Mouse (Mus musculus) right cerebral cortex, adult 2 months (tissue): Measurements from ENCODE around the gene Tex14.
"Not testable (repeated sequence)": the region's sequence is repeated elsewhere in the genome, so short reads cannot be mapped to it uniquely, and the experiment has no call there.

ENCODE experiments used
- DNase-seq, 2 experiments: peaks; one replicate each; pipeline ENCODE4 v3.0.0; 2021 to 2022; ENCODE audit warnings: low spot score in 2 of 2

The Tex14 gene

DNA sequence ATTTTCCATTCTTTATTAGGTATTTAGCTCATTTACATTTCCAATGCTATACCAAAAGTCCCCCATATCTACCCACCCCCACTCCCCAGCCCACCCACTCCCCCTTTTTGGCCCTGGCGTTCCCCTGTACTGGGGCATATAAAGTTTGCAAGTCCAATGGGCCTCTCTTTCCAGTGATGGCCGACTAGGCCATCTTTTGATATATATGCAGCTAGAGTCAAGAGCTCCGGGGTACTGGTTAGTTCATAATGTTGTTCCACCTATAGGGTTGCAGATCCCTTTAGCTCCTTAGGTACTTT, 66.8 kb downstream of the Tex14 start:
- DNase-seq = not testable (repeated sequence)

DNA sequence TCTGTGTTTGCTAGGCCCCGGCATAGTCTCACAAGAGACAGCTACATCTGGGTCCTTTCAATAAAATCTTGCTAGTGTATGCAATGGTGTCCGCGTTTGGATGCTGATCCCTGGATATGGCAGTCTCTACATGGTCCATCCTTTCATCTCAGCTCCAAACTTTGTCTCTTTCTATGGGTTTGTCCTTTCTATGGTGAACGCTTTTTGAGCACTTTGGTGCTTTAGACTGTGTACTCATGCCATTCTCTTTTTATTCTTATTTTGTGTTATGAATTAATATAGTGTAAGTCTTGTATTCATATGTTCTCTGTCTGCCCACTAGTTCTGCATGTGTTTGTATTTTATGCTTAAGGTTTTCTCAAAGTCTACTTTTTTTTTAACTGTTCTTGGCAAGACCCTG, 67.2 kb downstream of the Tex14 start:
- not testable (repeated sequence) for DNase-seq

DNA sequence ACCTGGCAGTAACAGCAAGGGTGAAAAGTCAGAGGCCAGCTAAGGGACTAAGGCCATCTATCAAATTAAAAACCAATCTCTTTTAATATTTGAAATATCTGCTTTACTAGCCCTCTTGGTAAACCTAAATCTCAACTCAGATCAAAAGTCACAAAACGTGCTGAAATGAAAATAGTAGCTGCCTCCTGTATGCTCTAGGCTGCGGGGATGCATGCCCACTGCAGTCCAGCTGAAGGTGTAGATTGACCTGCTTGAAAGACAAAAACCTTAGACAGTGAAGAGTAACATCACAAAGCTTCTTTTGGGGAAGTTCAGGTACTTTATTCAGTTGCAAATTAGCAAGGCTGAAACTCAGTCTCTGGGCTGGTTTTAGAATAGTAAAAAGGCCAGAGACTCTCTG, 74.3 kb downstream of the Tex14 start:
- DNase-seq = not testable (repeated sequence)

DNA sequence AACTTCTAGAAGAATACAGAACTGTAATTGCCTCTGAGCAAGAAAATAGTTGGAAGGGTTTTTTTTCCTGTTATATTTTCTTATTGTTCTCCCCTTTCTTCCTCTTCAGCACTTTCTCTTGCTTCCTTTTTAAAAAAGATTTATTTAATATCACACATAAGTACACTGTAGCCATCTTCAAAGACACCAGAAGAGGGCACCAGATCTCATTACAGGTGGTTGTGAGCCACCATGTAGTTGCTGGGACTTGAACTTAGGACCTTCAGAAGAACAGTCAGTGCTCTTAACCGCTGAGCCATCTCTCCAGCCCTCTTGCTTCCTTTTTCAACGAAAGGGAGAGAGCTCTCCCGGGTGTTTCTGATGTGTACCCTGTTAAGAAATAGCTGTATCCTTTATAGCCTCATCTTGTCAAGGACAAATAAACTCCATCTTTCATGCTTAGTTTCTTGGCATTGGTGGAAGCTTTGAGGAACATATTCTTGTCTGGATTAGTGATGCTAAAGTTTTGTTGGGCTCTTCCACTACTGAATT, 79.0 kb downstream of the Tex14 start:
- DNase-seq = no peak

DNA sequence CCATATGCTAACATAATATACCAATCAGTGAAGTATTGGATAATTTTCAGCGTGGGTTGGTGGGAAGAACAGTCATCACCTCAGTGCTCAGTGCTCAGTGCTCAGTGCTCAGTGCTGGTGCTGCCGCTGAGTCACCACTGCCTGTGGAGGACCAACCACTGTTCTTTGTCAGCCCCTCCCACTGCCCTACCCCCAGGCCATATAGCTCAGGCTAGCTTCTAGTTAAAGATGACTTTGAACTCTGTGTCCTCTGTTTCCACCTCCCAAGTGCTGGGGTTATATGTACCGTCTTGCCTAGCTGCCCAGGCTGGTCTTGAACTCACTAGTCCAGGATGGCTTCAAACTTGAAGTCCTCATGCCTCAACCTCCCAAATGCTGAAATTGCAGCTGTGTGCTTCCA, 84.1 kb downstream of the Tex14 start:
- no peak for DNase-seq

DNA sequence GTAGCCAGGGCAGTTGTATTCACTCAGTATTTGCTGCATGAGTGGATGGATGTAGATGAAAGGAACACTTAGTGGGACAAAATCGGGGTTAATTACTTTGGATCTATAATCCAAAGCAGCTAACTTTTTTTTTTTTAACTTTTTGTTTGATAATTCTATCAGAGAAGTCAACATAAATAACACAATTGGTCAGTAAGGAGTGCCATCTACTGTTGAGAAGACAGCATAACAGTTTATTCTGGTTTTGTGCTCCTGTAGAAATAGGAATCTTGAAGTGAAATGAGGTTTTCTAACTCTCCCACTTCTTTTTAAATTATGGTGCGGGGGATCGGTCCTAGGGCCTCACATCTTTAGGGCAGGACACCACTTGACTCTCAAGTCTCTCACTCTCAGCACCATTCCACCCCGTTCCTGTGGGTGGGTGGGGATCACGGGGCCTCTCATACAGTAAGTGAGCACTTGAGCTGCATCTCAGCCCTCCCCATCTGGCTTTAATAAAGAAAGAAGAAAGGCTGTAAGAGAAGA, 99.9 kb downstream of the Tex14 start:
- DNase-seq = no peak

DNA sequence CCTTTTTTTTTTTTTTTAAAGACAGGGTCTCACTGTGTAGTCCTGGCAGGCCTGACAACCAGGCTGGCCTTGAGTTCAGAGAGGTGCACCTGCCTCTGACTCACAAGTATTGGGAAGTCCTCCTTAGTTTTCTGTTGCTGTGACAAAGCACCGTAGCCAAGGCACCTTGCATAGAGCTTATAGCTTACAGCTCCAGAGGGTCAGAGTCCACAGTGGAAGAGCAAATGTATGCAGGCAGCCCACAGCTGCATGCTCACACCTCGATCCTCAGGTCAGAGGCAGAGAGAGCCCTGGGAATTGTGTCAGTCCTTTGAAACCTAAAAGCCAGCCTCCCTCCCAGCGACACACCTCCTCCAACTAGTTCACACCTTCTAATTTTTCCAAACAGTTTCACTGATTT, 101.6 kb downstream of the Tex14 start:
- DNase-seq = no peak

DNA sequence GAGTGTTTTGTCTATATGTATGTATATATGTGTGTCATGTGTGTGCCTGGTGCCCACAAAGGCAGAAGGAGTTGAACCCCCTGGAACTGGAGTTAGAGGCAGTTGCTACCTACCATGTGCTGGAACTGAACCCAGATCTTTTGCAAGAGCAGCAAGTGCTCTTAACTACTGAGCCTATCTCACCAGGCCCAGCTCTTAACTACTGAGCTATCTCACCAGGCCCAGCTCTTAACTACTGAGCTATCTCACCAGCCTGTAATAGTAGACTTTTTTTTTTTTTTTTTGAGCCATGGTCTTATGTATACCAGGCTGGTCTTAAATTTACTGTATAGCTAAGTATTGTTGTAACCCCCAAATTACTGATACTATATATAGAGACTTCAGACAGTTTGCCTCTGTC, 102.2 kb downstream of the Tex14 start:
- no peak for DNase-seq

DNA sequence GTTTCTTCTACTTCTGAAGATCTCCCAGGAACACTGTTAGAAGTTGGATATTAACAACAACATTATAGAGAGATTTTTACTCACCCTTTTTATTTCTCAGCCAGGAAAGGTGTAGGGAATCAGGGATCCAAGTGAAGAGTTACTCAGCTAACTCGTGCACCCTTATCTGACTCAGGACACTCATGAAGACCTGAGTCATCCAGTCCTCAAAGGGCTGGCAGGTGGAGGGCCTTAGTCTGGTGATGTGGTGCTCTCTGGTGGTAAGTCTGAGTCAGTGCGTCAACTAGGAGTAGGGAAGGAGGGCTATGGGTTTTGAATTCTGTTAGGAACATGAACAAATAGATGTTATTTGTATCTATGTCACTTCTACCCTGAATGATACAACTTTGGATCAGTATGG, 114.4 kb downstream of the Tex14 start:
- peak; percentile 9 to 22 for DNase-seq

DNA sequence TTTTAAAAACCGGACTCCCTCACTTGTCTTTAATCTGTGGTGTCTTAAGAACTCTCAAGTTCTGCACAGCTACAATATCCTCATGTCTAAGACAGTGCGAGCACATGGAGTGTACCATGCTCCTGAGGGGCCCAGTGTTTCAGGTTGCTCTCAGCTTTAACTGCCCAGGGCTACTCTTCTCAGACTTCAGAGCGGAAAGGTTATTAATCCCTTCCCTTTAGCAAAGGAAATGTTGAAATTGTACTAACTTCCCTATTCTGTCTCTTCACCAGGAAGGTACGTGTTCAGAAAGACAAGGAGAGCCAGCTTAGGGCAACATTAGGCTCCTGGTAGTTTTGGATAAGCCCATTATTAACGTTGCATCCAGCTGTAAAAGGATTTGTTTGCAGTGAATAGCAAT, 118.6 kb downstream of the Tex14 start:
- no peak for DNase-seq

DNA sequence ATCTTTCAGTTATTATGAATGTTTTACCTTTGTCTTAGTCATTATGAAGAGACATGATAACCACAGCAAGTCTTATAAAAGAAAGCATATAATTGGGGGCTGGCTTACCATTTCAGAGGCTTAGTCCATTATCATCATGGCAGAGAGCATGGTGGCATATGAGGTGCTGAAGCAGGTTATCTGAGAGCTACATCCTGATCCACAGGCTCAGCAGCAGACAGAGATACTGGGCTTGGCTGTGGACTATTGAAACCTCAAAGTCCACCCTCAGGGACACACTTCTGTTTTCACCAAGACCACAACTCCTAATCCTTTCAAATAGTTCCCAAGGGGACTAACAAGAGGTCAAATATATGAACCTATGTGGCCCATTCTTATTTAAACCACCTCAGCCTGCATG, 119.1 kb downstream of the Tex14 start:
- no peak for DNase-seq

DNA sequence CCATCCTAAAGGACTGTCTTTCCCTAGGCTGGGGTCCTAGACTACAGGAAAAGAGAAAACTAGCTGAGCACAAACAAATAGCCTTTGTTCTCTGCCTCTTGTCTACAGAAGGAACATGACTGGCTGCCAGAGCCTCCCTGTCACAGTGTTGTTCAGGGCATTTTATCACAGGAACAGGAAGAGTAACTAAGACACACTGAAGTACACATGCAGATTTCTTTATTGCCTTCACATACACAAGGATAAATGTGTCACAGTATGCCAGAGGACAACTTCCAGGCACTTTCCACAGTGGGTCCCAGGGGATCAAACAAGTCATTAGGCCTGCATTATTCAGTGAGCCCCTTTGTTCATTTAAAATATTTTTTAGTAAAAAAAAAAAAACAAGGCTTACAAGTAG, 119.9 kb downstream of the Tex14 start:
- DNase-seq = no peak

DNA sequence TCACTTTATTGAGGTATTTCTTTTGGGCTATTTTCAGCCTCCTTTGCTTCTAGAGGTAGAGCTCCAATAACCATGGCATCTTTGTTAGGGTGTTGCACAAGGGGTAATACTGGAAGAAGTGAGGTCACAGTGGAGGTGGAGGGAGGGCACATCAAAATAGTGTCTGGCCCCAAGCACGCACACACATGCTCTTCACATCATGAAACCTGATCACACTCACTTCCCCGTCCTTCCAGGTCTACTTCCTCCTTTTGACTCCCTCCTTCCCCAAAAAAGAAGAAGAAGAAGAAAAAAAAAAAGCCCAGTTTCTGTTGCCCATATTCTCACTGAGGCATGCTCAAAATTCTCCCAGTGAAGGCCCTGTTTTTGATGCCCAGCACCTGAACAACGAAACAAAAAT, 122.5 kb downstream of the Tex14 start:
- DNase-seq = no peak

DNA sequence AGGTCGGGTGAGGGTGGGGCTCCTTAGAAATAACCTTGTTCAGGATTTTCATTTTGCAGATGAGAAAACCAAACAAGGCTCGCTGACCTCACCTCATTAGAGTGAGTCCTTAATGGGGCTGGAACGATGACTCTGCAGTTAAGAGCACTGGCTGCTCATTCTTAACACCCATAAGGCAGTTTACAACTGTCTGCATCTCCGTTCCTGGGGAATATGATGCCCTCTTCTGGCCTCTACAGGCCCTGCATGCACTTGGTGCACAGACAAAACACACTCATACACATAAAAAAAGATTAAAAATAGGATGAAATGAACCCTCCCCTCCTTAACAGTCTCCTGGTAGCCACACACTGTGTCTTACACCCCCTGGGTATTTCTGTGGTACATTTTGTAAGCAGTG, 123.1 kb downstream of the Tex14 start:
- DNase-seq = no peak

DNA sequence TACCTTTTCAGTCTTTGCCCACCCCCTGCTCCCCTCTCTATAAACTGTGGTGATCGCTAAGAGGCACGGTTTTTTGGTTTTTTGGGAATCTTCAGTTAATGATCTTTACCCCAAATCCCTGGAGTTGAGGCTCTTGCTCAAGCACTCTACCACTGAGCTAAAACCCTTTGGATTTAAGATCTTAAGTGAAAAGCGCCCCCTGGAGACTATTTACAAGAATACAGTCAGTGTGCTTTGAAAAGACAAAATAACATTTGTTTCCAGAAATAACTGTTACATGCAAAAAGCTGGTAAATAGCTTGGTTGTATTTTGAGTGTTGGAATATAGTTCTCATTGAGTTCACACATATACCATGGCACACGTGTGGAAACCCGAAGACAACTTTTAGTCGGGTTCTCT, 126.8 kb downstream of the Tex14 start:
- no peak for DNase-seq

DNA sequence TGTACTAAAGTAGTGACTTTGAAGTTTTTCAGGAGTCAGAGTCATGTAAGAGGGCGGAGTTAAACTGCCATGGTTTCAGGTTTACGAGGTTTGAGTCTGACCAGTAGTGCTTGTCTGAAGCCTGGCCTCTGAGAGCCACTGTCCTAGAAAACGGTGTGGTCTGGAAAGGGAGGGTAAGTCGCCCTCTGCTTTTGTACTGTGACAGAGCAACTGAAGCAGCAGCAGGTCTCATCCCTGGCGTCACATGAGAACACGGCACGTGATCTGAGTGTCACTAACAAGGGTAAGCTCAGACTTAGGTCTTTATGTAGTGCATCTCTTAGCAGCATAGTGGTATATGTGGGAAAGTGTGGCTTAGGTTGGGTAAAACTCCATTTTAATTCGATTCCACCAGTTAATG, 137.4 kb downstream of the Tex14 start:
- DNase-seq = no peak

DNA sequence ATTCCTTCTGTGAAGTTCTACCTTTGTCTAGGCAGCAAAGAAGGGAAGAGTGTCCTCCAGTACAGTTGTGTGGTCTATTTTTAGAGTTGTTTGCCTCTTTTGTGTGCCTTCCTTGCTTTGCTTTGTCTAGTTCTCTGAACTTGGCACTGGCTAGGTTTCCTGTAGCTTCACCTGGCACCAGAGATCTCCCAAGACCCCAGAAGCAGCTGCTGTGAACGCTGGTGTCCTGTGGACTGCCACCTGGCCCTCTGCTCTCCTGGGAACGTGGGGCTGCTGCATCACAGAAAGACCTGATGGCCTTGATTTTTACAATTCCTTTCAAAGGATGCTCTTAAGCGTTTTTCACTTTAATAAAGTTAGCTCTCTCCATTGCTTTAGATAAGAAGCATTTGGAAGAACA, 138.0 kb downstream of the Tex14 start:
- DNase-seq = no peak

DNA sequence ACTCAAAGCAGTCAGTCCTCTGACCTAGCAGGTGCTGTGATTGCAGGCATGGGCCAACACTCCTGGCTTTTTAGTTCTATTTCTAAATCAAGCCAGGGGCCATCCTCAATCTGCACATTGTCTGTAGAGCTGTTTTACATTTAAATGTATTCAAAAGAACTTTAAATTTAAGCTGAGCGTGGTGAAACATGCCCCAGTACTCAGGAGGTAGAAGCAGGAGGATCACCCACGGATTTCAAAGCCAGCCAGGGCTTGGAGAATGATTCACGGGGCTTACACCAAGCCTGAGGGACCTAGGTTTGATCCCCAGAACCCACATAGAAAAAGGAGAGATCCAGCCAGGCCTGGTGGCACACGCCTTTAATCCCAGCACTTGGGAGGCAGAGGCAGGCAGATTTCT, 148.5 kb downstream of the Tex14 start:
- DNase-seq = peak in 1 of 2 experiments; percentile 11

DNA sequence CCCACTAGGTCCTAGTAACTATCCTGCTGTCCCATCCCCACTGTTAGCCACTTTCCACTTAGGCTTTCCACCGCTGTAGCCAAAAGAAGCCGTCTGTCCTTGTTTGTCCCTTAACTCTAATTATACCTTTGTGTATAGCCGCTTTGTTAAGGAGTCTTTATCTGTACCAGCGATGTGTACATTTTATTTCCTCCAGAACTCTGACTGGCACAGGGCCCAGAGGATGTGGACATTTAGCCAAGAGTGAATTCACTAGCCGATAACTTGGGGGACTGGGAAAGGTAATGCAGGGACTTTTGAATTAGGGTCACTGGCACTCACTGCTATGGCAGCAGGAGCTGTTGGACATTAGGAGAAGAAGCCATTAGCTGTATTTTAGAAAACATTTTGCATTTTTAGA, 149.5 kb downstream of the Tex14 start:
- DNase-seq = no peak

DNA sequence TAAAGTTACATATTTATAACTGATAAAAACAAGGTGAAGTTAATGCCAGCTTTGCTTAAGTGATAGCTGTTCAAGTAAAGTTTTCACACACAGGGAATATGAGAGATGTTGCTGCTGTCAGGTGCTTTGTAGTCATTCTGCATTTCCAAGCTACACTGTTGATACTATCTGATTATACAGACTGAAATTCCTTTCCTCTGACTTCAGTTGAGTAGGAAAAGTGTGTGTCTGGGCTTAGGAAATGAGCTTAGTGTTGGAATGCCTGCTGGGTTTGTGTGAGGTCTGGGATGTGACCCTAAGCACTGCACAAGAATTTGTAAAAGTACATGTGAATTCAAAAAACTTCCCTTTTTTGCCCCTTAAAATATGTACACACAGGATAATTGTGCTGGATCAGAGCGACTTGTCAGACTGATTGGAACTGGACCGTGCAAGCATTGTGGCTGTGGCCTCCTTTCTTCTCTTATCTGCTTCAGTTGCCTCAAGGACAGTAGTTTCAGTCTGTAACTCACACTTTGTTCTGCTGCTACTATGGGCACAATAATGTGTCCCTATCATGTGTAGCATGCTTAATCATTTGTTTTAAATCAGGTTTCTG, 150.3 kb downstream of the Tex14 start:
- DNase-seq = no peak

DNA sequence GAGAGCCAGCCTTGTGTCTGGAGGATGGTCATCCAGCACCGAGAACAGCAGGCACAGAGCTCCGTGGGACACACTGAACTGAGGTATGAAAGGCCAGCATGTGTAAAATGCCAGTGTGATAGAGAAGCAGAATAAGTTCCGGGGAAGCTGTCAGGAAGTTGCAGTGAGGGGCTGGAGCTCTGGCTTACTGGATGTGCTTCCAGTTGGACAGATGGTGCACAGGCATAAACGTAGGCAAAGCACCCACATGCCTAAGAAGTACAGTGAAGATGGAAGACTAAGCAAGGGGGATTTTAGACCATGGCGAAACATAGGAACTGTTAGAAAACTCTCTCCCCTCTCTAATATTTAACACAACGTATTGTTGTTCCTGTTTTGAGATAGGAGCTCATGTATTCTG, 156.3 kb downstream of the Tex14 start:
- DNase-seq = no peak

DNA sequence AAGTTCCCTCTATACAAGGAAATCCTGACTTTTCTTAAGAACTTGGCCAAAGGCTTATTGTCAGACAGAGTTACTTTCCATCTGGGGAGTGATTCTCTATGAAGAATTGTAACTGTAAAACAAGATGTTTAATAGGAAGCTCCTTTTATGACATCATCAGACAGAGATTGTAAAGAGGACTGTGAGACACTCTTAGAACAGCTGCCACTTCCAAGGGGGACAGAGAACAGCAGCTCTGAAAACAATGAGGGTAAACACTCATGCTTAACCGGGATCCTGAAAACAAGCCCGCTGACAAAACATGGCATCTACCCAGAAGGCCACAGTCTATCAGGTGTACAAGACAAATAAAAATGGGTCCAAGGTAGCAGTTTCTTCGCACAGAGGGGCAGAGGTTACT, 161.6 kb downstream of the Tex14 start, which contains the start of gene Gm11492:
Gm11492 (plus strand) TSS at position 153 of the 400 bp plus-strand sequence.
- no peak for DNase-seq

DNA sequence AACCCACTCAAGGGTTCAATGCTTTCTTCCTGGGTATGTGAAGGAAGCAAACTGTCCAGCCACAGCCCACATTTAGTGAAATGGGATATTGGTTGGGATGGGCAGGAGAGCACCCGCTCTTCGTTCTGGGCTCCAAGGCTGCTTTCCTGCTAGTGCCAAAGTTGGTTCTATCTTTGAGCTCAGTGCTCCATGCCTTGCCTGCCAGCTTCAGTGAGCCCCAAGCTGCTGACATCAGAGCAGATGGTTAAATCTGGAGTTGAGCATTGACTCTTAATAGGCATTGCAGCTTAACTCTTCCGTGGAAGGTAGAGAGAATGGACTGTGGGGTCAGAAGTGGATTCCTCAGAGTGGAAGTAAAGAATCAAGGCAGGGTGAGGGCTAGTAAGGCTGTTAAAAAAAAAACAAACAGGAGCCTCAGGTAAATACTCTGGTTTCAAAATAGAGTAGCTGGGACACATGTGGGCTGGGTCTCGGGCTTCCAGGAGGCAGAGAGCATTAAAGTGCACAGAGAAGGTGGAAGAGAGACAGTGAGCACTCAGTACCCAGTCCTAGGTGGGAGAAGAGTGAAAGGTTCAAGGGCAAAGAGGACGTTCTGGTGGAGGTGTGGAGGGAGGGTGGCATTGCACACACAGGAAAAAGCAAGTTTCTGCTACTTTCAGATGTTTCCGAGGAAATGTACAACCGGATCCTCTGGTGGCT, 163.5 kb downstream of the Tex14 start, which contains the start of gene Sept4:
Sept4 (plus strand) TSS at position 649 of the 699 bp plus-strand sequence.
- DNase-seq = no peak
